8 mouse cellular contexts compared by ENCODE assay signal in the genomic region with DNA sequence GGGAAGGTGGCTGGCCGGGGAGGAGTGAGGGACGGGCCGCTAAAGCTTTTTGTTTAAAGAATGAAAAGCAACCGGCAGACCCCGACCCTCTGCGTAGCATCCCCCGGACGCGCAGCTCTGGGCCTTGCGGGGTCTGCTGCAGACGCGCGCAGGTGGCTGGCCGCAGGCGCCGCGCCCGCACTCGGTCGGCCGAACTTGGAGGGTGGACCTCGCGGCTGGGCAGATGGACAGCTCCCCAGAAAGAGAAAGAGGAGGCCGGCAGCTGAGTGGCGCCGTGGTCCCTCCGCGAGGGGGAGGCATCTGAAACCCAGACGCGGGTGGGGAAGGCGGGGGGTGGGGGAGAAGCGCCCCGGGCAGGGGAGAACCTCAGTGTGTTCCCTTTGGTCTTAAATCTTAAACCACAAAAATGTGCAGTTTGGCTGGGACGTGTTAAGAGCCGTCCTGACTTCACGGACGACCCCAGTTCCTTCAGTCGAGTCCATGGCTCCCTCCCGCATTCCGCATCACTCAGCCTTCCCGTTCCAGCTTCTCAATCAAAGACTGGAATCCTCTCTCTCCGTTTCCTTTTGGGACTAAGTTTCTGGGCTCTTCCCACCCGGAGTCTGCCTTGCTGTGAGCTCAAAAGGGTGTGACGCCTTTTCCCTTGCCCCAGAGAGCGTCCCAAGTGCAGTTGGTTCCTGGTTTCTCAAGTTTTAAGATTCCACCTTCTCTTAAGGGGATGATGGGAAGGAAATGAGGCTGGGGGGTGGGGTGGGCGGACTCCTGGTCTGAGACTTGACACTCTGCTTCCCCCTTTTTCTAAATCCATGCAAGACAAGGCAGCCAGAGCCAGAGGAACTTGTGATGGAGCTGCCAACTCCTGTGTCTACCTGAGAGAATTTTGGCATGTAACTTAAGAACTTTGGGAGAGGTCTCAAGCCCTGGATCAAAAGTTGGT. TPM values are rescaled to one million over a fixed set of nuclear protein-coding genes. Genes with fewer than 3 reads are reported as not detected.
DNase-seq lines count a peak whose midpoint lies in the region; ATAC-seq and TF ChIP-seq lines count a peak whose summit lies in the region.

No protein-coding gene starts in this region.

- no peak overlapping the region for H3K27ac ChIP-seq in ES-Bruce4 (ENCODE audit: insufficient read depth, low read length)
- H3K27ac ChIP-seq in bone marrow macrophage, adult 2 months (ENCODE audit: insufficient read depth, low read depth, low read length): no peak overlapping the region
- peak overlapping the region; percentile 89 for H3K27ac ChIP-seq in forebrain, embryonic 12.5 days
- no peak overlapping the region for H3K27ac ChIP-seq in heart, postnatal 0 days (ENCODE audit: low read depth)

- peak; percentile 29 for DNase-seq in heart, postnatal 0 days (ENCODE audit: low spot score)
- peak; percentile 77 for DNase-seq in kidney, postnatal 14 days
- peak; percentile 30 for DNase-seq in lung, adult 2 months
- DNase-seq in ovary, postnatal 10 days (ENCODE audit: low spot score): peak; percentile 41

- H3K4me2 ChIP-seq in forebrain, embryonic 12.5 days: peak overlapping the region; percentile 89
- peak overlapping the region; percentile 89 for H3K4me2 ChIP-seq in heart, postnatal 0 days (ENCODE audit: low read depth, low read length)

- peak overlapping the region; percentile 88 for H3K9ac ChIP-seq in ES-Bruce4 (ENCODE audit: low read depth, poor library complexity, severe bottlenecking)
- peak overlapping the region; percentile 94 for H3K9ac ChIP-seq in forebrain, embryonic 12.5 days
- peak overlapping the region; percentile 60 for H3K9ac ChIP-seq in heart, postnatal 0 days (replicated peaks; ENCODE audit: low read depth, low read length)

- WGBS in forebrain, embryonic 12.5 days: under 1% methylated on average over 43 of the region's 46 CpGs
- 1% methylated on average over 46 of the region's 46 CpGs for WGBS in heart, postnatal 0 days
- WGBS in lung, adult 2 months: 1% methylated on average over 46 of the region's 46 CpGs

- TF ChIP-seq EP300 in ES-Bruce4 (IDR thresholded peaks at IDR 0.05; ENCODE audit: insufficient read depth, low read depth, low read length): no peak
- no peak for TF ChIP-seq EP300 in heart, postnatal 0 days (IDR thresholded peaks at IDR 0.05; ENCODE audit: low read depth)

- ATAC-seq in forebrain, embryonic 12.5 days (ENCODE audit: low FRiP score): peak; percentile 7; the same call in 1 of the 2 replicates
- peak; percentile 37 for ATAC-seq in heart, postnatal 0 days (ENCODE audit: insufficient read depth, low read depth)
- ATAC-seq in inflammation-experienced regulatory T-cells, adult 6 months: no peak

- H3K4me1 ChIP-seq in ES-Bruce4 (ENCODE audit: control insufficient read depth, insufficient read depth, low read length): no peaks in the 10 kb centered on the region
- H3K4me1 ChIP-seq in bone marrow macrophage, adult 2 months (ENCODE audit: control insufficient read depth, insufficient read depth, low read length): peaks cover 7% of the 10 kb centered on the region
- H3K4me1 ChIP-seq in forebrain, embryonic 12.5 days: peaks cover 36% of the 10 kb centered on the region
- 0 out of 2 replicates have a peak, but pooled peaks cover 3% of the 10 kb centered on the region for H3K4me1 ChIP-seq in heart, postnatal 0 days (ENCODE audit: control insufficient read depth, insufficient read depth)
- H3K4me1 ChIP-seq in lung, adult 2 months (ENCODE audit: control insufficient read depth, insufficient read depth, low read length): peaks cover 2% of the 10 kb centered on the region; the same call in 1 of the 2 replicates

- H3K27me3 ChIP-seq in ES-Bruce4 (ENCODE audit: control insufficient read depth, insufficient read depth, low read length, poor library complexity, severe bottlenecking): no peaks in the 10 kb centered on the region
- no peaks in the 10 kb centered on the region for H3K27me3 ChIP-seq in forebrain, embryonic 12.5 days
- H3K27me3 ChIP-seq in heart, postnatal 0 days (ENCODE audit: control insufficient read depth, insufficient read depth, low read length): no peaks in the 10 kb centered on the region

- TF ChIP-seq CTCF in ES-Bruce4 (IDR thresholded peaks at IDR 0.05; ENCODE audit: low read depth, low read length): no peak
- TF ChIP-seq CTCF in bone marrow macrophage, adult 2 months (IDR thresholded peaks at IDR 0.05; ENCODE audit: low read depth, low read length): no peak
- no peak for TF ChIP-seq CTCF in heart, postnatal 0 days (IDR thresholded peaks at IDR 0.05; ENCODE audit: low read depth)
- no peak for TF ChIP-seq CTCF in lung, adult 2 months (IDR thresholded peaks at IDR 0.05; ENCODE audit: insufficient read depth, low read length)

- H3K4me3 ChIP-seq in ES-Bruce4 (ENCODE audit: low read depth, low read length): peak overlapping the region; percentile 94
- peak overlapping the region; percentile 68 for H3K4me3 ChIP-seq in bone marrow macrophage, adult 2 months (ENCODE audit: insufficient read depth, low read length)
- H3K4me3 ChIP-seq in forebrain, embryonic 12.5 days (replicated peaks): peak overlapping the region; percentile 78
- H3K4me3 ChIP-seq in heart, postnatal 0 days (ENCODE audit: low read depth, low read length): peak overlapping the region; percentile 65
- H3K4me3 ChIP-seq in lung, adult 2 months (replicated peaks; ENCODE audit: extremely low read depth, low read depth, low read length): peak overlapping the region; percentile 73

- no peaks in the 10 kb centered on the region for H3K9me3 ChIP-seq in ES-Bruce4 (replicated peaks; ENCODE audit: control insufficient read depth, insufficient read depth, low read length, poor library complexity, severe bottlenecking)
- no peaks in the 10 kb centered on the region for H3K9me3 ChIP-seq in forebrain, embryonic 12.5 days
- H3K9me3 ChIP-seq in heart, postnatal 0 days (replicated peaks; ENCODE audit: control insufficient read depth, low read length): no peaks in the 10 kb centered on the region

- TF ChIP-seq POLR2A in ES-Bruce4 (IDR thresholded peaks at IDR 0.05; ENCODE audit: insufficient read depth, low read length): no peak
- TF ChIP-seq POLR2A in bone marrow macrophage, adult 2 months (IDR thresholded peaks at IDR 0.05; ENCODE audit: borderline replicate concordance, low read depth, low read length): no peak
- TF ChIP-seq POLR2A in lung, adult 2 months (IDR thresholded peaks at IDR 0.05; ENCODE audit: borderline replicate concordance, extremely low read depth, low read depth, low read length): no peak

- H3K36me3 ChIP-seq in ES-Bruce4 (ENCODE audit: control insufficient read depth, insufficient read depth, low read length, poor library complexity, severe bottlenecking): no peaks in the 10 kb centered on the region
- H3K36me3 ChIP-seq in forebrain, embryonic 12.5 days (replicated peaks): no peaks in the 10 kb centered on the region
- no peaks in the 10 kb centered on the region for H3K36me3 ChIP-seq in heart, postnatal 0 days (replicated peaks; ENCODE audit: control insufficient read depth, insufficient read depth, low read length)

RNA-seq across cellular contexts. Expression of a gene that starts 1.1 kb away (rescaled TPM):
- 54.6 and 55.7 TPM in 2 replicates for polyA plus RNA-seq in ES-Bruce4 (2011; ENCODE audit: insufficient read depth, insufficient read length, low read depth, missing spikeins)
- polyA plus RNA-seq in bone marrow macrophage, adult 2 months (2012; ENCODE audit: insufficient read depth, insufficient read length, missing spikeins): 4.7 and 5.7 TPM in 2 replicates
- polyA plus RNA-seq in forebrain, embryonic 12.5 days (2016; fragmentation: Nextera tagmentation; extraction: Ambion mirVana): 13.9 and 14.6 TPM in 2 replicates
- 1.6 and 3.7 TPM in 2 replicates for total RNA-seq in heart, postnatal 0 days (2014; rRNA removed; ENCODE audit: low replicate concordance)
- polyA plus RNA-seq in heart, postnatal 0 days (2015; fragmentation: Nextera tagmentation; extraction: Ambion mirVana): 0.77 and 0.78 TPM in 2 replicates
- polyA plus RNA-seq in lung, adult 2 months (2012; rRNA removed): 3.9 and 4.8 TPM in 2 replicates
- under 1 TPM; 0.24 to 0.47 (median 0.36) TPM for polyA plus RNA-seq in inflammation-experienced regulatory T-cells, adult 6 months (2017; shearing (Covaris generic))
